Mouse (Mus musculus): ENCODE measurements at regions not wholly inside any gene's neighbourhood (a gene's known extent, or its start where the extent isn't known, plus 50 kb on each side); places are given as distances from the start of the nearest gene placed in this dataset.
A peak's percentile ranks its signal among the peaks of the same experiment; 100 is the strongest.

- Histone ChIP-seq H3K4me1 (no peaks in the 10 kb centered on the region), H3K36me3 (no peaks in the 10 kb centered on the region), H3K4me2 (no peak overlapping the region), H3K27ac (replicated peaks) (no peak overlapping the region), H3K4me3 (no peak overlapping the region), H3K9ac (no peak overlapping the region), H3K9me3 (no peaks in the 10 kb centered on the region), H3K27me3 (replicated peaks) (peaks cover 17% of the 10 kb centered on the region)
- 75% methylated on average over 3 of the region's 3 CpGs for WGBS
- ATAC-seq (ENCODE audit: extremely low read depth, insufficient number of reproducible peaks, low FRiP score, low TSS enrichment), result no peak
Observed at GRCm38 (mm10) chrX:105346420-105346819, 153.2 kb upstream of the Cypt2 start.

GRCm38 (mm10) chrX:105366284-105366683 is 133.3 kb upstream of the Cypt2 start:
- H3K27ac ChIP-seq (replicated peaks), result no peak overlapping the region
- no peaks in the 10 kb centered on the region for H3K4me1 ChIP-seq
- H3K4me2 ChIP-seq, result no peak overlapping the region
- no peaks in the 10 kb centered on the region for H3K9me3 ChIP-seq
- no peak overlapping the region for H3K9ac ChIP-seq
- peaks cover 15% of the 10 kb centered on the region for H3K27me3 ChIP-seq (replicated peaks)
- no peaks in the 10 kb centered on the region for H3K36me3 ChIP-seq
- ATAC-seq (ENCODE audit: extremely low read depth, insufficient number of reproducible peaks, low FRiP score, low TSS enrichment), result no peak
- WGBS, result 33% methylated on average over 2 of the region's 2 CpGs
- no peak overlapping the region for H3K4me3 ChIP-seq

GRCm38 (mm10) chrX:105367979-105368378 is 131.6 kb upstream of the Cypt2 start:
- peaks cover 15% of the 10 kb centered on the region for H3K27me3 ChIP-seq (replicated peaks)
- no peak overlapping the region for H3K27ac ChIP-seq (replicated peaks)
- ATAC-seq (ENCODE audit: extremely low read depth, insufficient number of reproducible peaks, low FRiP score, low TSS enrichment), result no peak
- WGBS, result 65% methylated on average over 2 of the region's 2 CpGs
- no peaks in the 10 kb centered on the region for H3K9me3 ChIP-seq
- H3K4me2 ChIP-seq, result no peak overlapping the region
- no peak overlapping the region for H3K9ac ChIP-seq
- no peaks in the 10 kb centered on the region for H3K4me1 ChIP-seq
- no peaks in the 10 kb centered on the region for H3K36me3 ChIP-seq
- H3K4me3 ChIP-seq, result no peak overlapping the region

GRCm38 (mm10) chrX:105390506-105390905 is 109.1 kb upstream of the Cypt2 start:
- WGBS, result 55% methylated on average over 1 of the region's 1 CpGs
- no peak for ATAC-seq (ENCODE audit: extremely low read depth, insufficient number of reproducible peaks, low FRiP score, low TSS enrichment)
- no peak overlapping the region for H3K27ac ChIP-seq (replicated peaks)
- no peaks in the 10 kb centered on the region for H3K4me1 ChIP-seq
- H3K9ac ChIP-seq, result no peak overlapping the region
- H3K27me3 ChIP-seq (replicated peaks), result peaks cover 11% of the 10 kb centered on the region; the same call in 1 of the 2 replicates
- no peaks in the 10 kb centered on the region for H3K9me3 ChIP-seq
- H3K4me2 ChIP-seq, result no peak overlapping the region
- H3K4me3 ChIP-seq, result no peak overlapping the region
- no peaks in the 10 kb centered on the region for H3K36me3 ChIP-seq

- H3K4me3 ChIP-seq, result no peak overlapping the region
Observed at GRCm38 (mm10) chrX:105391029-105391428, 108.5 kb upstream of the Cypt2 start.

GRCm38 (mm10) chrX:105391680-105392462 is 107.7 kb upstream of the Cypt2 start:
- no peaks in the 10 kb centered on the region for H3K9me3 ChIP-seq
- WGBS, result 31% methylated on average over 8 of the region's 8 CpGs
- H3K9ac ChIP-seq, result no peak overlapping the region
- no peak overlapping the region for H3K27ac ChIP-seq (replicated peaks)
- no peak overlapping the region for H3K4me3 ChIP-seq
- no peak for ATAC-seq (ENCODE audit: extremely low read depth, insufficient number of reproducible peaks, low FRiP score, low TSS enrichment)
- H3K4me2 ChIP-seq, result no peak overlapping the region
- H3K27me3 ChIP-seq (replicated peaks), result peaks cover 11% of the 10 kb centered on the region; the same call in 1 of the 2 replicates
- H3K36me3 ChIP-seq, result no peaks in the 10 kb centered on the region
- no peaks in the 10 kb centered on the region for H3K4me1 ChIP-seq

More at GRCm38 (mm10) chrX:105391029-105391428, 108.5 kb upstream of the Cypt2 start:
- no peak overlapping the region for H3K9ac ChIP-seq
- H3K4me2 ChIP-seq, result no peak overlapping the region
- H3K9me3 ChIP-seq, result no peaks in the 10 kb centered on the region
- no peak overlapping the region for H3K27ac ChIP-seq (replicated peaks)
- H3K27me3 ChIP-seq (replicated peaks), result peaks cover 11% of the 10 kb centered on the region; the same call in 1 of the 2 replicates
- ATAC-seq (ENCODE audit: extremely low read depth, insufficient number of reproducible peaks, low FRiP score, low TSS enrichment), result no peak
- H3K4me1 ChIP-seq, result no peaks in the 10 kb centered on the region
- H3K36me3 ChIP-seq, result no peaks in the 10 kb centered on the region

- Histone ChIP-seq H3K4me2 (no peak overlapping the region), H3K27me3 (replicated peaks) (peaks cover 11% of the 10 kb centered on the region; the same call in 1 of the 2 replicates), H3K27ac (replicated peaks) (no peak overlapping the region), H3K36me3 (no peaks in the 10 kb centered on the region), H3K4me3 (no peak overlapping the region), H3K9ac (no peak overlapping the region), H3K4me1 (no peaks in the 10 kb centered on the region), H3K9me3 (no peaks in the 10 kb centered on the region)
- ATAC-seq (ENCODE audit: extremely low read depth, insufficient number of reproducible peaks, low FRiP score, low TSS enrichment), result no peak
- WGBS, result 33% methylated on average over 11 of the region's 11 CpGs
Observed at GRCm38 (mm10) chrX:105393259-105393658, 106.3 kb upstream of the Cypt2 start.

GRCm38 (mm10) chrX:105413351-105413750 is 86.2 kb upstream of the Cypt2 start:
- Histone ChIP-seq H3K9me3 (no peaks in the 10 kb centered on the region), H3K4me3 (no peak overlapping the region), H3K4me2 (no peak overlapping the region), H3K36me3 (no peaks in the 10 kb centered on the region), H3K9ac (no peak overlapping the region), H3K27me3 (replicated peaks) (0 out of 2 replicates have a peak, but pooled peaks cover 4% of the 10 kb centered on the region), H3K4me1 (no peaks in the 10 kb centered on the region), H3K27ac (replicated peaks) (no peak overlapping the region)
- WGBS, result 54% methylated on average over 5 of the region's 5 CpGs
- no peak for ATAC-seq (ENCODE audit: extremely low read depth, insufficient number of reproducible peaks, low FRiP score, low TSS enrichment)

- H3K4me3 ChIP-seq, result no peak overlapping the region
- no peak for ATAC-seq (ENCODE audit: extremely low read depth, insufficient number of reproducible peaks, low FRiP score, low TSS enrichment)
Observed at GRCm38 (mm10) chrX:105420976-105421375, 78.6 kb upstream of the Cypt2 start.

More at GRCm38 (mm10) chrX:105420976-105421375, 78.6 kb upstream of the Cypt2 start:
- peak overlapping the region; percentile 39; the same call in 1 of the 2 replicates for H3K27ac ChIP-seq (replicated peaks)
- no peaks in the 10 kb centered on the region for H3K36me3 ChIP-seq
- H3K9me3 ChIP-seq, result no peaks in the 10 kb centered on the region
- H3K4me1 ChIP-seq, result no peaks in the 10 kb centered on the region
- WGBS, result 52% methylated on average over 3 of the region's 3 CpGs
- no peaks in the 10 kb centered on the region for H3K27me3 ChIP-seq (replicated peaks)
- H3K9ac ChIP-seq, result no peak overlapping the region
- H3K4me2 ChIP-seq, result no peak overlapping the region

MicroRNAs encoded in the stretch of these regions (microRNA counts, 519-probe panel; counts per million panel counts)
- microRNA mmu-miR-325, result 209 counts per million, percentile 61 among the panel's probes with 10 or more counts

Small RNA genes lying in the stretch of these regions (microRNA-seq; reads per million reads assigned to microRNA genes)
- 9.0 reads per million, percentile 26 among the genes with 10 or more reads in this experiment for gene Mir325

Data from heart, embryonic 13.5 days (tissue).